Mouse (Mus musculus) ES-E14 (cell line): ENCODE data around the gene Il10.

Experiments used
- CHD2 ChIP-seq: IDR thresholded peaks from 2 replicates; pipeline ENCODE4 v1.6.1; 2014; ENCODE audit warnings: mild to moderate bottlenecking, low read depth, low read length, inconsistent platforms
- MAFK ChIP-seq: IDR thresholded peaks from 2 replicates; pipeline ENCODE4 v1.6.1; 2014; ENCODE audit warnings: mild to moderate bottlenecking, low read depth, low read length, inconsistent platforms; ENCODE audit not compliant: insufficient read depth
- ZC3H11A ChIP-seq: IDR thresholded peaks from 2 replicates; pipeline ENCODE4 v1.6.1; 2012; ENCODE audit warnings: low read depth, mild to moderate bottlenecking, inconsistent platforms, low read length, borderline replicate concordance
- ZNF384 ChIP-seq: IDR thresholded peaks from 2 replicates; pipeline ENCODE4 v1.6.1; 2012; ENCODE audit warnings: low read depth, low read length, inconsistent platforms

GRCm38 (mm10) chr1:131060290-131061253 lies 40.9 kb downstream of the Il10 start:
- no peak for TF ChIP-seq MAFK
- TF ChIP-seq ZNF384 = no peak
- peak; percentile 37; the same call in 1 of the 2 replicates for TF ChIP-seq ZC3H11A
- no peak for TF ChIP-seq CHD2
